ENCODE assay signal across 8 mouse cellular contexts in genomic region chr1:86440887-86441723, GRCm38 (mm10). TPM values are rescaled to one million over a fixed set of nuclear protein-coding genes. Genes with fewer than 3 reads are reported as not detected.
A peak's percentile ranks its signal among the peaks of the same experiment; 100 is the strongest.
DNase-seq lines count a peak whose midpoint lies in the region; ATAC-seq lines count a peak whose summit lies in the region.

No protein-coding gene starts in this region.

- H3K9me3 ChIP-seq in liver, embryonic 15.5 days (replicated peaks) = no peaks in the 10 kb centered on the region

- H3K9ac ChIP-seq in liver, embryonic 15.5 days = peak overlapping the region; percentile 72

- peak overlapping the region; percentile 70 for H3K4me3 ChIP-seq in liver, embryonic 15.5 days (replicated peaks)

- DNase-seq in urinary bladder, postnatal 14 days (ENCODE audit: low spot score) = peak; percentile 64
- no peak for DNase-seq in urinary bladder, adult 2 months (ENCODE audit: low spot score)
- DNase-seq in cerebellum, postnatal 10 days = peak; percentile 78
- peak; percentile 71 to 78 for DNase-seq in heart, adult 18-20 months
- peak; percentile 56 for DNase-seq in kidney, adult 11 months
- peak; percentile 43 to 81 for DNase-seq in natural killer cell, adult 2 months (ENCODE audit: low spot score in 2 of 2)
- DNase-seq in testis, postnatal 14 days (ENCODE audit: low spot score) = peak; percentile 48

- under 1% methylated on average over 28 of the region's 29 CpGs for WGBS in liver, embryonic 15.5 days (ENCODE audit: insufficient replicate concordance)

- ATAC-seq in liver, embryonic 15.5 days (ENCODE audit: insufficient read depth) = peak; percentile 51

- peak overlapping the region; percentile 90 for H3K27ac ChIP-seq in liver, embryonic 15.5 days (replicated peaks)

- peak overlapping the region; percentile 99 for H3K4me2 ChIP-seq in liver, embryonic 15.5 days

- no peaks in the 10 kb centered on the region for H3K36me3 ChIP-seq in liver, embryonic 15.5 days (replicated peaks)

- H3K4me1 ChIP-seq in liver, embryonic 15.5 days (replicated peaks) = peaks cover 82% of the 10 kb centered on the region

- 0 out of 2 replicates have a peak, but pooled peaks cover 10% of the 10 kb centered on the region for H3K27me3 ChIP-seq in liver, embryonic 15.5 days

RNA-seq across cellular contexts. Expression of gene Tex44, which starts 15.0 kb away (rescaled TPM):
- not detected in 2 replicates for polyA plus RNA-seq in urinary bladder, adult 2 months (2012; rRNA removed)
- total RNA-seq in heart, adult 18-20 months (2021) = not detected
- not detected in 2 replicates for polyA plus RNA-seq in liver, embryonic 15.5 days (2015; fragmentation: Nextera tagmentation; extraction: Ambion mirVana)

RNA-seq across cellular contexts. Expression of gene Nmur1, which starts 15.1 kb away (rescaled TPM):
- polyA plus RNA-seq in urinary bladder, adult 2 months (2012; rRNA removed) = 0.21 and 0.43 TPM in 2 replicates
- not detected for total RNA-seq in heart, adult 18-20 months (2021)
- polyA plus RNA-seq in liver, embryonic 15.5 days (2015; fragmentation: Nextera tagmentation; extraction: Ambion mirVana) = not detected in 2 replicates
